Mouse (Mus musculus) forebrain, embryonic 11.5 days (tissue): Measurements from ENCODE around the gene Ptprm. TPM values are rescaled to one million over a fixed set of nuclear protein-coding genes. Genes with fewer than 3 reads are reported as not detected.

Experiments
- ATAC-seq: fragments of 200-750 bp; cut with Nextera tagmentation; replicated peaks from 2 replicates; pipeline ENCODE4 v1.8.0; 2017; ENCODE audit warnings: moderate TSS enrichment; ENCODE audit not compliant: low FRiP score
- DNase-seq: peaks from one replicate; pipeline ENCODE4 v3.0.0-alpha.2; 2017; ENCODE audit warnings: low spot score
- H3K27ac ChIP-seq: fragments of 300-500 bp; sonication (generic); 2 replicates; pipeline ENCODE4 v1.5.1; 2014; ENCODE audit warnings: low read depth, low read length
- H3K27me3 ChIP-seq: fragments of 300-500 bp; sonication (generic); 2 replicates; pipeline ENCODE4 v1.6.1; 2014; ENCODE audit warnings: mild to moderate bottlenecking, low read length, mixed read lengths; ENCODE audit not compliant: control insufficient read depth, insufficient read depth
- H3K36me3 ChIP-seq: fragments of 300-500 bp; sonication (generic); 2 replicates; pipeline ENCODE4 v1.6.1; 2014; ENCODE audit warnings: mild to moderate bottlenecking, low read length, moderate library complexity, mixed read lengths; ENCODE audit not compliant: control insufficient read depth, insufficient read depth
- H3K4me1 ChIP-seq: fragments of 300-500 bp; sonication (generic); replicated peaks from 2 replicates; pipeline ENCODE4 v1.6.1; 2014; ENCODE audit warnings: low read length, mixed read lengths; ENCODE audit not compliant: control insufficient read depth, insufficient read depth
- H3K4me2 ChIP-seq: fragments of 300-500 bp; sonication (generic); 2 replicates; pipeline ENCODE4 v1.6.1; 2014; ENCODE audit warnings: low read depth, mild to moderate bottlenecking, low read length, moderate library complexity, mixed read lengths; ENCODE audit not compliant: severe bottlenecking
- H3K4me3 ChIP-seq: fragments of 300-500 bp; sonication (generic); 2 replicates; pipeline ENCODE4 v1.5.1; 2014; ENCODE audit warnings: low read depth, low read length
- H3K9ac ChIP-seq: fragments of 300-500 bp; sonication (generic); 2 replicates; pipeline ENCODE4 v1.6.1; 2014; ENCODE audit warnings: low read length
- H3K9me3 ChIP-seq: fragments of 300-500 bp; sonication (generic); 2 replicates; pipeline ENCODE4 v1.6.1; 2016; ENCODE audit warnings: low read length, mixed read lengths; ENCODE audit not compliant: control insufficient read depth
- WGBS: fragments of 180-500 bp; shearing (Covaris S2); extraction: QIAGEN DNeasy Blood & Tissue Kit; methylation state at CpG from one replicate; pipeline ENCODE4 v1.1.7; 2014; 5-methylcytosine and 5-hydroxymethylcytosine counted together
- polyA plus RNA-seq: library from polyadenylated mRNA; unstranded; fragments of >200 nt; fragmentation: Nextera tagmentation; extraction: Ambion mirVana; gene quantifications from 2 replicates; pipeline ENCODE4 v1.2.1, GENCODE M21; 2014

Ptprm gene
- polyA plus RNA-seq, 1 experiment from 2014 or later = 11.7 TPM

DNA sequence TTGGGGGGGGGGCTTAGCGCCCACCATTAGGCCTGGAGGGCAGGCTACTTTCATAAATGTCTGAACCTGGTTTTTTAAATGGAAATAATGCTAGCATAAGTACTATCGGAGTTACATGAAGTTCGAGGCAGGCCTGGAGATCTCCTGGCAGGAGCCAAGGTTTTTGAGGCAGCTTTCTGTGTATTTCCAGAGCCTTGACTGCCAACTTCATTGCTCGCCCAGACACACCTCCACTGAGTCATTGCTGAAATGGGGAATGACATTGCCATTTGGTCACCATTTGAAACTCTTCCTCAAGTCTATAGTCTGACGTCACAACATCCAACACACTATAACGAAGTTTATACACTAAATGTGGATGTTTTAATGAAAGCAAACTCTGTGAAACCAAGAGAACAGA is 89.5 kb downstream of the Ptprm start:
- ATAC-seq = no peak
- Histone ChIP-seq H3K4me1 (no peaks in the 10 kb centered on the region), H3K27me3 (no peaks in the 10 kb centered on the region), H3K4me2 (no peak overlapping the region), H3K27ac (no peak overlapping the region), H3K9ac (no peak overlapping the region), H3K9me3 (no peaks in the 10 kb centered on the region), H3K36me3 (no peaks in the 10 kb centered on the region), H3K4me3 (no peak overlapping the region)
- no peak for DNase-seq
- 88% methylated on average over 6 of the region's 6 CpGs for WGBS

DNA sequence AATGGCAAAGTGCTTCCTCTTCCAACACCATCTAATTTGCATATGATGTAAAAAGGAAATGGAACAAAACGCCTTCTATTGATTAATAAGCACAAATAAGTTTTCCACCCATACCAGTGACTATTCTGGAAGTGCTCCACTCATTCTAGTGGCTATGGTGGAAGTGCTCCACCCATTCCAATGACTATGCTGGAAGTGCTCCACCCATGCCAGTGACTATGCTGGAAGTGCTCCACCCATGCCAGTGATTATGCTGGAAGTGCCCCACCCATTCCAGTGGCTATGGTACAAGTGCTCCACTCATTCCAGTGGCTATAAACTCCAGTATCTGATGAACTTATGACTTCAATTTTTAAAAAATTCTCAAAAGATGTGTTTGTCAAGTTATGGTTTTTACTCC is 91.2 kb downstream of the Ptprm start:
- WGBS = 90% methylated on average over 1 of the region's 1 CpGs
- no peaks in the 10 kb centered on the region for H3K36me3 ChIP-seq
- ATAC-seq = no peak
- no peak for DNase-seq
- no peaks in the 10 kb centered on the region for H3K27me3 ChIP-seq
- H3K9me3 ChIP-seq = no peaks in the 10 kb centered on the region
- H3K9ac ChIP-seq = no peak overlapping the region
- no peak overlapping the region for H3K4me2 ChIP-seq
- H3K27ac ChIP-seq = no peak overlapping the region
- no peak overlapping the region for H3K4me3 ChIP-seq
- no peaks in the 10 kb centered on the region for H3K4me1 ChIP-seq

- Histone ChIP-seq H3K4me2 (no peak overlapping the region), H3K27me3 (no peaks in the 10 kb centered on the region), H3K9ac (no peak overlapping the region), H3K4me1 (no peaks in the 10 kb centered on the region), H3K9me3 (no peaks in the 10 kb centered on the region), H3K4me3 (no peak overlapping the region), H3K36me3 (no peaks in the 10 kb centered on the region), H3K27ac (no peak overlapping the region)
- 88% methylated on average over 4 of the region's 4 CpGs for WGBS
- ATAC-seq (no peak), DNase-seq (no peak)
Measured at GRCm38 (mm10) chr17:67260016-67260415, 94.2 kb downstream of the Ptprm start.

GRCm38 (mm10) chr17:67257780-67258179 is 96.5 kb downstream of the Ptprm start:
- Histone ChIP-seq H3K4me2 (no peak overlapping the region), H3K4me3 (no peak overlapping the region), H3K9me3 (no peaks in the 10 kb centered on the region), H3K27ac (no peak overlapping the region), H3K27me3 (no peaks in the 10 kb centered on the region), H3K36me3 (no peaks in the 10 kb centered on the region), H3K9ac (no peak overlapping the region), H3K4me1 (no peaks in the 10 kb centered on the region)
- 84% methylated on average over 5 of the region's 5 CpGs for WGBS
- ATAC-seq (no peak), DNase-seq (no peak)

GRCm38 (mm10) chr17:67256171-67256570 is 98.1 kb downstream of the Ptprm start:
- WGBS = 85% methylated on average over 5 of the region's 6 CpGs
- H3K36me3 ChIP-seq = no peaks in the 10 kb centered on the region
- H3K4me2 ChIP-seq = no peak overlapping the region
- no peak overlapping the region for H3K9ac ChIP-seq
- no peaks in the 10 kb centered on the region for H3K4me1 ChIP-seq
- H3K27me3 ChIP-seq = no peaks in the 10 kb centered on the region
- no peaks in the 10 kb centered on the region for H3K9me3 ChIP-seq
- DNase-seq (no peak), ATAC-seq (no peak)
- H3K4me3 ChIP-seq = no peak overlapping the region
- no peak overlapping the region for H3K27ac ChIP-seq

- Histone ChIP-seq H3K4me3 (no peak overlapping the region), H3K4me2 (no peak overlapping the region), H3K9ac (no peak overlapping the region), H3K27me3 (no peaks in the 10 kb centered on the region), H3K36me3 (no peaks in the 10 kb centered on the region), H3K9me3 (no peaks in the 10 kb centered on the region), H3K4me1 (no peaks in the 10 kb centered on the region), H3K27ac (no peak overlapping the region)
- no peak for ATAC-seq
- DNase-seq = no peak
- WGBS = 89% methylated on average over 4 of the region's 4 CpGs
Measured at GRCm38 (mm10) chr17:67253445-67253844, 100.8 kb downstream of the Ptprm start.

- H3K4me3 ChIP-seq = no peak overlapping the region
- H3K4me2 ChIP-seq = no peak overlapping the region
- H3K36me3 ChIP-seq = no peaks in the 10 kb centered on the region
- DNase-seq (no peak), ATAC-seq (no peak)
- 62% methylated on average over 6 of the region's 6 CpGs for WGBS
- no peak overlapping the region for H3K9ac ChIP-seq
- H3K27me3 ChIP-seq = no peaks in the 10 kb centered on the region
- H3K27ac ChIP-seq = no peak overlapping the region
- H3K4me1 ChIP-seq = 0 out of 2 replicates have a peak, but pooled peaks cover 2% of the 10 kb centered on the region
- no peaks in the 10 kb centered on the region for H3K9me3 ChIP-seq
Measured at GRCm38 (mm10) chr17:67252992-67253391, 101.3 kb downstream of the Ptprm start.

GRCm38 (mm10) chr17:67245273-67245875 is 108.9 kb downstream of the Ptprm start:
- Histone ChIP-seq H3K9ac (no peak overlapping the region), H3K27me3 (no peaks in the 10 kb centered on the region), H3K4me1 (peaks cover 11% of the 10 kb centered on the region), H3K27ac (no peak overlapping the region), H3K4me2 (no peak overlapping the region), H3K36me3 (no peaks in the 10 kb centered on the region), H3K4me3 (no peak overlapping the region), H3K9me3 (no peaks in the 10 kb centered on the region)
- no peak for ATAC-seq
- DNase-seq = no peak
- WGBS = 77% methylated on average over 4 of the region's 4 CpGs

GRCm38 (mm10) chr17:67242774-67243495 is 111.3 kb downstream of the Ptprm start:
- DNase-seq (no peak), ATAC-seq (no peak)
- Histone ChIP-seq H3K4me3 (no peak overlapping the region), H3K9ac (no peak overlapping the region), H3K4me1 (peaks cover 9% of the 10 kb centered on the region), H3K27ac (no peak overlapping the region), H3K27me3 (no peaks in the 10 kb centered on the region), H3K9me3 (no peaks in the 10 kb centered on the region), H3K4me2 (no peak overlapping the region), H3K36me3 (no peaks in the 10 kb centered on the region)
- 37% methylated on average over 12 of the region's 12 CpGs for WGBS
